Mouse (Mus musculus) testis, adult 2 months (tissue): ENCODE measurements at regions not wholly inside any gene's neighbourhood (a gene's known extent, or its start where the extent isn't known, plus 50 kb on each side); places are given as distances from the start of the nearest gene placed in this dataset.

Experiments
- CTCF ChIP-seq: fragments of 200-500 bp; IDR thresholded peaks from 2 replicates; pipeline ENCODE4 v1.5.1; 2012; ENCODE audit warnings: low read depth, mild to moderate bottlenecking, inconsistent platforms, low read length, moderate library complexity; ENCODE audit not compliant: control insufficient read depth, insufficient read depth, insufficient replicate concordance
- POLR2A ChIP-seq: fragments of 200-500 bp; IDR thresholded peaks from 2 replicates; pipeline ENCODE4 v1.6.1; 2012; ENCODE audit warnings: low read depth, mild to moderate bottlenecking, inconsistent platforms, low read length, moderate library complexity; ENCODE audit not compliant: control insufficient read depth

- TF ChIP-seq POLR2A (no peak), CTCF (no peak)
Measured at GRCm38 (mm10) chr15:13529960-13530359, 356.5 kb upstream of the Cdh6 start.
